Mouse (Mus musculus): ENCODE measurements around the gene Prcd. TPM values are rescaled to one million over a fixed set of nuclear protein-coding genes. Genes with fewer than 3 reads are reported as not detected.
A peak's percentile ranks its signal among the peaks of the same experiment; 100 is the strongest.

Prcd gene
- total and polyA plus RNA-seq, 2 experiments from 2014 or later: 2.5 TPM; not detected in 1

GRCm38 (mm10) chr11:116651339-116651738 is 2.0 kb upstream of the Prcd start:
- Histone ChIP-seq H3K4me3 (ENCODE audit: low read depth, low read length) (no peak overlapping the region), H3K27me3 (ENCODE audit: control insufficient read depth, insufficient read depth, low read length) (peaks cover 47% of the 10 kb centered on the region), H3K4me1 (ENCODE audit: control insufficient read depth, insufficient read depth) (peaks cover 6% of the 10 kb centered on the region; the same call in 1 of the 2 replicates), H3K9ac (replicated peaks; ENCODE audit: low read depth, low read length) (no peak overlapping the region), H3K9me3 (replicated peaks; ENCODE audit: control insufficient read depth, low read length) (no peaks in the 10 kb centered on the region), H3K36me3 (replicated peaks; ENCODE audit: control insufficient read depth, insufficient read depth, low read length) (no peaks in the 10 kb centered on the region), H3K4me2 (ENCODE audit: low read depth, low read length) (no peak overlapping the region), H3K27ac (ENCODE audit: low read depth) (no peak overlapping the region)
- TF ChIP-seq CTCF (IDR thresholded peaks at IDR 0.05; ENCODE audit: low read depth): no peak
- no peak for TF ChIP-seq EP300 (IDR thresholded peaks at IDR 0.05; ENCODE audit: low read depth)
- WGBS: 78% methylated on average over 8 of the region's 8 CpGs
- no peak for DNase-seq (ENCODE audit: low spot score)
- no peak for ATAC-seq (ENCODE audit: insufficient read depth, low read depth)

- H3K4me3 ChIP-seq (ENCODE audit: low read depth, low read length): peak overlapping the region; percentile 55
- peaks cover 43% of the 10 kb centered on the region for H3K27me3 ChIP-seq (ENCODE audit: control insufficient read depth, insufficient read depth, low read length)
Measured at GRCm38 (mm10) chr11:116652330-116653098, 820 bp upstream of the Prcd start.

GRCm38 (mm10) chr11:116653709-116654221 is 431 bp downstream of the Prcd start:
- DNase-seq (ENCODE audit: low spot score): no peak
- H3K9ac ChIP-seq (replicated peaks; ENCODE audit: low read depth, low read length): peak overlapping the region; percentile 47
- H3K27me3 ChIP-seq (ENCODE audit: control insufficient read depth, insufficient read depth, low read length): peaks cover 43% of the 10 kb centered on the region
- TF ChIP-seq EP300 (IDR thresholded peaks at IDR 0.05; ENCODE audit: low read depth): no peak
- no peak for TF ChIP-seq CTCF (IDR thresholded peaks at IDR 0.05; ENCODE audit: low read depth)
- no peaks in the 10 kb centered on the region for H3K9me3 ChIP-seq (replicated peaks; ENCODE audit: control insufficient read depth, low read length)
- H3K36me3 ChIP-seq (replicated peaks; ENCODE audit: control insufficient read depth, insufficient read depth, low read length): no peaks in the 10 kb centered on the region
- H3K4me1 ChIP-seq (ENCODE audit: control insufficient read depth, insufficient read depth): peaks cover 16% of the 10 kb centered on the region
- under 1% methylated on average over 45 of the region's 47 CpGs for WGBS
- peak overlapping the region; percentile 55 for H3K4me3 ChIP-seq (ENCODE audit: low read depth, low read length)
- no peak overlapping the region for H3K27ac ChIP-seq (ENCODE audit: low read depth)
- H3K4me2 ChIP-seq (ENCODE audit: low read depth, low read length): peak overlapping the region; percentile 80
- ATAC-seq (ENCODE audit: insufficient read depth, low read depth): no peak

More at GRCm38 (mm10) chr11:116652330-116653098, 820 bp upstream of the Prcd start:
- H3K4me1 ChIP-seq (ENCODE audit: control insufficient read depth, insufficient read depth): peaks cover 13% of the 10 kb centered on the region
- H3K27ac ChIP-seq (ENCODE audit: low read depth): no peak overlapping the region
- ATAC-seq (ENCODE audit: insufficient read depth, low read depth) (no peak), DNase-seq (ENCODE audit: low spot score) (no peak)
- H3K9me3 ChIP-seq (replicated peaks; ENCODE audit: control insufficient read depth, low read length): no peaks in the 10 kb centered on the region
- TF ChIP-seq CTCF (IDR thresholded peaks at IDR 0.05; ENCODE audit: low read depth) (no peak), EP300 (IDR thresholded peaks at IDR 0.05; ENCODE audit: low read depth) (no peak)
- H3K36me3 ChIP-seq (replicated peaks; ENCODE audit: control insufficient read depth, insufficient read depth, low read length): no peaks in the 10 kb centered on the region
- no peak overlapping the region for H3K9ac ChIP-seq (replicated peaks; ENCODE audit: low read depth, low read length)
- 66% methylated on average over 25 of the region's 25 CpGs for WGBS
- peak overlapping the region; percentile 80 for H3K4me2 ChIP-seq (ENCODE audit: low read depth, low read length)

- peak within 1 kb of the TSS; percentile 55 for H3K4me3 ChIP-seq (ENCODE audit: low read depth, low read length)
- H3K9ac ChIP-seq (replicated peaks; ENCODE audit: low read depth, low read length): peak within 1 kb of the TSS; percentile 47
- WGBS: 10% methylated on average over 28 of the region's 28 CpGs
- DNase-seq (ENCODE audit: low spot score): no peak
- peaks cover 43% of the 10 kb centered on the region for H3K27me3 ChIP-seq (ENCODE audit: control insufficient read depth, insufficient read depth, low read length)
- H3K36me3 ChIP-seq (replicated peaks; ENCODE audit: control insufficient read depth, insufficient read depth, low read length): no peaks in the 10 kb centered on the region
- peaks cover 16% of the 10 kb centered on the region for H3K4me1 ChIP-seq (ENCODE audit: control insufficient read depth, insufficient read depth)
- H3K9me3 ChIP-seq (replicated peaks; ENCODE audit: control insufficient read depth, low read length): no peaks in the 10 kb centered on the region
- TF ChIP-seq EP300 (IDR thresholded peaks at IDR 0.05; ENCODE audit: low read depth): no peak
- no peak for TF ChIP-seq CTCF (IDR thresholded peaks at IDR 0.05; ENCODE audit: low read depth)
- 0 out of 2 replicates have a peak, but pooled peaks have one; percentile 15 for ATAC-seq (ENCODE audit: insufficient read depth, low read depth)
- H3K27ac ChIP-seq (ENCODE audit: low read depth): no peak within 1 kb of the TSS
- peak within 1 kb of the TSS; percentile 80 for H3K4me2 ChIP-seq (ENCODE audit: low read depth, low read length)
Measured at GRCm38 (mm10) chr11:116654255-116654821, 1.0 kb downstream of the Prcd start, which contains the start of gene Cygb. TSS of gene Cygb (minus strand) at chr11:116654313.

- no peak overlapping the region for H3K9ac ChIP-seq (replicated peaks; ENCODE audit: low read depth, low read length)
- DNase-seq (ENCODE audit: low spot score) (no peak), ATAC-seq (ENCODE audit: insufficient read depth, low read depth) (no peak)
- peak overlapping the region; percentile 85; the same call in 1 of the 2 replicates for H3K27ac ChIP-seq (ENCODE audit: low read depth)
- no peak overlapping the region for H3K4me2 ChIP-seq (ENCODE audit: low read depth, low read length)
- H3K4me3 ChIP-seq (ENCODE audit: low read depth, low read length): no peak overlapping the region
- H3K36me3 ChIP-seq (replicated peaks; ENCODE audit: control insufficient read depth, insufficient read depth, low read length): no peaks in the 10 kb centered on the region
- WGBS: 35% methylated on average over 16 of the region's 16 CpGs
- H3K27me3 ChIP-seq (ENCODE audit: control insufficient read depth, insufficient read depth, low read length): peaks cover 34% of the 10 kb centered on the region
- no peaks in the 10 kb centered on the region for H3K9me3 ChIP-seq (replicated peaks; ENCODE audit: control insufficient read depth, low read length)
- H3K4me1 ChIP-seq (ENCODE audit: control insufficient read depth, insufficient read depth): peaks cover 20% of the 10 kb centered on the region
- TF ChIP-seq EP300 (IDR thresholded peaks at IDR 0.05; ENCODE audit: low read depth) (no peak), CTCF (IDR thresholded peaks at IDR 0.05; ENCODE audit: low read depth) (no peak)
Measured at GRCm38 (mm10) chr11:116656348-116657191, 3.2 kb downstream of the Prcd start.
